In genomic region chr9:116041787-116042186, GRCm38 (mm10) we compare ENCODE assay signal across 8 mouse cellular contexts.
DNase-seq lines count a peak whose midpoint lies in the region; ATAC-seq lines count a peak whose summit lies in the region.
"Had no signal": no experiment of that assay in that cellular context is flagged by ENCODE, and none has a peak within 500 bp of the region (broad histone marks: within the 10 kb centered on the region; RNA-seq: fewer than 3 reads in every experiment).

No protein-coding gene starts in this region.

- peak; percentile 54 for DNase-seq in R1 (ENCODE audit: low read depth, low spot score)
- DNase-seq in c-Kit-positive CD71-positive TER-119-positive erythroid progenitor cells, embryonic 14.5 days (ENCODE audit: low spot score), result peak; percentile 25
- peak; percentile 60 for DNase-seq in hindlimb bud, embryonic 11.5 days (ENCODE audit: extremely low spot score, low read depth, low spot score)
- peak; percentile 88 for DNase-seq in limb, embryonic 10.5 days (ENCODE audit: low spot score)
- DNase-seq in naive thymus-derived CD4-positive, alpha-beta T cell, adult 2 months (ENCODE audit: low read depth), result peak; percentile 82
- peak; percentile 70 for DNase-seq in splenic B cell, adult 2 months (ENCODE audit: low read depth, low spot score)

- no peaks in the 10 kb centered on the region for H3K9me3 ChIP-seq in limb, embryonic 10.5 days (replicated peaks)
- H3K9me3 ChIP-seq: lung, embryonic 15.5 days had no signal

- peak; percentile 89 for ATAC-seq in frontal cortex, adult (ENCODE audit: low TSS enrichment)

- no peaks in the 10 kb centered on the region for H3K4me1 ChIP-seq in limb, embryonic 10.5 days
- H3K4me1 ChIP-seq: lung, embryonic 15.5 days had no signal

- peaks cover 3% of the 10 kb centered on the region; the same call in 1 of the 2 replicates for H3K27me3 ChIP-seq in limb, embryonic 10.5 days (ENCODE audit: low read depth, poor library complexity, severe bottlenecking)
- H3K27me3 ChIP-seq in splenic B cell, adult 2 months (ENCODE audit: control insufficient read depth, insufficient read depth, low read length, poor library complexity, severe bottlenecking), result no peaks in the 10 kb centered on the region
- H3K27me3 ChIP-seq: lung, embryonic 15.5 days had no signal

- H3K4me3 ChIP-seq in limb, embryonic 10.5 days, result no peak overlapping the region
- H3K4me3 ChIP-seq: lung, embryonic 15.5 days had no signal

- no peak overlapping the region for H3K27ac ChIP-seq in limb, embryonic 10.5 days
- H3K27ac ChIP-seq: lung, embryonic 15.5 days had no signal

- WGBS in limb, embryonic 10.5 days, result 29% methylated on average over 3 of the region's 3 CpGs

- H3K36me3 ChIP-seq in limb, embryonic 10.5 days, result no peaks in the 10 kb centered on the region
- no peaks in the 10 kb centered on the region for H3K36me3 ChIP-seq in splenic B cell, adult 2 months (ENCODE audit: control insufficient read depth, insufficient read depth, low read length, poor library complexity, severe bottlenecking)
- H3K36me3 ChIP-seq: lung, embryonic 15.5 days had no signal

Comparison
In these comparisons a context has a peak if more than half of its experiments do, and no peak if none do; other contexts are left out.
1. DNase-seq: peak in every context shown above with its lines; median percentile 88 in limb, embryonic 10.5 days; 82 in naive thymus-derived CD4-positive, alpha-beta T cell, adult 2 months; 70 in splenic B cell, adult 2 months; 60 in hindlimb bud, embryonic 11.5 days; 54 in R1; 25 in c-Kit-positive CD71-positive TER-119-positive erythroid progenitor cells, embryonic 14.5 days.